Mouse (Mus musculus) heart, postnatal 0 days (tissue): ENCODE measurements around the gene Psme4. TPM values are rescaled to one million over a fixed set of nuclear protein-coding genes. Genes with fewer than 3 reads are reported as not detected.
A peak's percentile ranks its signal among the peaks of the same experiment; 100 is the strongest.

Experiments
- ATAC-seq: fragments of 200-750 bp; cut with Nextera tagmentation; 2 replicates; pipeline ENCODE4 v1.8.0; 2017; ENCODE audit warnings: low read depth, moderate number of reproducible peaks, moderate library complexity; ENCODE audit not compliant: insufficient read depth
- DNase-seq: peaks from one replicate; pipeline ENCODE4 v3.0.0-alpha.2; 2016; ENCODE audit warnings: low spot score
- H3K27ac ChIP-seq: fragments of 300-500 bp; sonication (generic); 2 replicates; pipeline ENCODE4 v1.5.1; 2014; ENCODE audit warnings: low read depth, mild to moderate bottlenecking
- H3K27me3 ChIP-seq: fragments of 300-500 bp; sonication (generic); 2 replicates; pipeline ENCODE4 v1.6.1; 2014; ENCODE audit warnings: low read length, mixed read lengths; ENCODE audit not compliant: control insufficient read depth, insufficient read depth
- H3K36me3 ChIP-seq: fragments of 300-500 bp; sonication (generic); replicated peaks from 2 replicates; pipeline ENCODE4 v1.6.1; 2014; ENCODE audit warnings: low read length, mixed read lengths; ENCODE audit not compliant: control insufficient read depth, insufficient read depth
- H3K4me1 ChIP-seq: fragments of 300-500 bp; sonication (generic); 2 replicates; pipeline ENCODE4 v1.6.1; 2014; ENCODE audit warnings: antibody characterized with exemption; ENCODE audit not compliant: control insufficient read depth, insufficient read depth
- H3K4me2 ChIP-seq: fragments of 300-500 bp; sonication (generic); 2 replicates; pipeline ENCODE4 v1.6.1; 2014; ENCODE audit warnings: low read depth, mild to moderate bottlenecking, low read length, moderate library complexity
- H3K4me3 ChIP-seq: fragments of 300-500 bp; sonication (generic); 2 replicates; pipeline ENCODE4 v1.5.1; 2014; ENCODE audit warnings: low read depth, low read length
- H3K9ac ChIP-seq: fragments of 300-500 bp; sonication (generic); replicated peaks from 2 replicates; pipeline ENCODE4 v1.6.1; 2014; ENCODE audit warnings: low read depth, low read length, mixed read lengths
- H3K9me3 ChIP-seq: fragments of 300-500 bp; sonication (generic); replicated peaks from 2 replicates; pipeline ENCODE4 v1.6.1; 2016; ENCODE audit warnings: low read length; ENCODE audit not compliant: control insufficient read depth
- CTCF ChIP-seq: IDR thresholded peaks from 2 replicates; pipeline ENCODE4 v1.5.1; 2016; ENCODE audit warnings: antibody characterized with exemption, control low read depth, low read depth
- EP300 ChIP-seq: IDR thresholded peaks from 2 replicates; pipeline ENCODE4 v1.6.1; 2016; ENCODE audit warnings: antibody characterized with exemption, low read depth
- WGBS: fragments of 180-500 bp; shearing (Covaris S2); extraction: QIAGEN DNeasy Blood & Tissue Kit; methylation state at CpG from one replicate; pipeline ENCODE4 v1.1.7; 2014; 5-methylcytosine and 5-hydroxymethylcytosine counted together
- polyA plus RNA-seq: library from polyadenylated mRNA; unstranded; fragments of >200 nt; fragmentation: Nextera tagmentation; extraction: Ambion mirVana; gene quantifications from 2 replicates; pipeline ENCODE4 v1.2.1, GENCODE M21; 2015
- total RNA-seq: library from RNA; depleted of rRNA; stranded (reverse); fragments of >200 nt; gene quantifications from 2 replicates; pipeline ENCODE4 v1.2.3, GENCODE M21; 2014; ENCODE audit warnings: low replicate concordance

The Psme4 gene
- total and polyA plus RNA-seq, 2 experiments from 2014 or later: 12.0 to 59.8 TPM

GRCm38 (mm10) chr11:30802421-30802820, 30.9 kb downstream of the Psme4 start:
- Histone ChIP-seq H3K4me2 (no peak overlapping the region), H3K36me3 (peaks cover 14% of the 10 kb centered on the region; the same call in 1 of the 2 replicates), H3K27me3 (no peaks in the 10 kb centered on the region), H3K9me3 (no peaks in the 10 kb centered on the region), H3K4me3 (no peak overlapping the region), H3K9ac (no peak overlapping the region), H3K27ac (no peak overlapping the region), H3K4me1 (no peaks in the 10 kb centered on the region)
- DNase-seq (no peak), ATAC-seq (no peak)
- WGBS: 75% methylated on average over 1 of the region's 1 CpGs
- TF ChIP-seq EP300: no peak
- no peak for TF ChIP-seq CTCF

GRCm38 (mm10) chr11:30821116-30821515, 49.6 kb downstream of the Psme4 start:
- no peak overlapping the region for H3K9ac ChIP-seq
- no peaks in the 10 kb centered on the region for H3K27me3 ChIP-seq
- H3K9me3 ChIP-seq: no peaks in the 10 kb centered on the region
- H3K36me3 ChIP-seq: peaks cover 53% of the 10 kb centered on the region
- ATAC-seq: no peak
- H3K27ac ChIP-seq: no peak overlapping the region
- no peak overlapping the region for H3K4me3 ChIP-seq
- DNase-seq: no peak
- WGBS: 88% methylated on average over 5 of the region's 5 CpGs
- no peaks in the 10 kb centered on the region for H3K4me1 ChIP-seq
- no peak overlapping the region for H3K4me2 ChIP-seq
- TF ChIP-seq EP300 (no peak), CTCF (no peak)

GRCm38 (mm10) chr11:30838793-30839192, 67.3 kb downstream of the Psme4 start:
- peaks cover 55% of the 10 kb centered on the region for H3K36me3 ChIP-seq
- TF ChIP-seq CTCF (no peak), EP300 (no peak)
- no peak for DNase-seq

GRCm38 (mm10) chr11:30844355-30844754, 72.8 kb downstream of the Psme4 start:
- no peaks in the 10 kb centered on the region for H3K27me3 ChIP-seq
- H3K36me3 ChIP-seq: peaks cover 61% of the 10 kb centered on the region
- no peak overlapping the region for H3K27ac ChIP-seq
- no peak overlapping the region for H3K4me3 ChIP-seq
- 79% methylated on average over 1 of the region's 1 CpGs for WGBS
- no peak overlapping the region for H3K4me2 ChIP-seq
- ATAC-seq: no peak
- TF ChIP-seq CTCF (no peak), EP300 (no peak)
- no peak for DNase-seq
- H3K9me3 ChIP-seq: no peaks in the 10 kb centered on the region
- no peaks in the 10 kb centered on the region for H3K4me1 ChIP-seq
- no peak overlapping the region for H3K9ac ChIP-seq

More at GRCm38 (mm10) chr11:30838793-30839192, 67.3 kb downstream of the Psme4 start:
- Histone ChIP-seq H3K9ac (no peak overlapping the region), H3K27me3 (no peaks in the 10 kb centered on the region), H3K27ac (no peak overlapping the region), H3K4me3 (no peak overlapping the region), H3K4me1 (no peaks in the 10 kb centered on the region), H3K9me3 (no peaks in the 10 kb centered on the region), H3K4me2 (no peak overlapping the region)
- ATAC-seq: no peak
- 70% methylated on average over 2 of the region's 2 CpGs for WGBS

GRCm38 (mm10) chr11:30872425-30872824, 100.9 kb downstream of the Psme4 start:
- Histone ChIP-seq H3K36me3 (peaks cover 40% of the 10 kb centered on the region), H3K4me3 (no peak overlapping the region), H3K9me3 (no peaks in the 10 kb centered on the region), H3K4me2 (no peak overlapping the region), H3K27ac (no peak overlapping the region), H3K4me1 (no peaks in the 10 kb centered on the region), H3K9ac (no peak overlapping the region), H3K27me3 (no peaks in the 10 kb centered on the region)
- TF ChIP-seq CTCF (no peak), EP300 (no peak)
- ATAC-seq (no peak), DNase-seq (no peak)

GRCm38 (mm10) chr11:30885171-30885871, 113.8 kb downstream of the Psme4 start, which contains the start of the genes Gpr75 and Asb3:
Gpr75 (plus strand) TSS chr11:30885358.
Asb3 (plus strand) TSS chr11:30885416.
- H3K27ac ChIP-seq: no peak within 1 kb of the TSS
- peak within 1 kb of the TSS; percentile 48 for H3K4me3 ChIP-seq
- no peaks in the 10 kb centered on the region for H3K4me1 ChIP-seq
- no peak for TF ChIP-seq EP300
- no peak for TF ChIP-seq CTCF
- H3K9ac ChIP-seq: 0 out of 2 replicates have a peak within 1 kb of the TSS, but pooled peaks have one; percentile 12
- no peaks in the 10 kb centered on the region for H3K9me3 ChIP-seq
- ATAC-seq: peak; percentile 90
- peak within 1 kb of the TSS; percentile 61 for H3K4me2 ChIP-seq
- 6% methylated on average over 41 of the region's 41 CpGs for WGBS
- DNase-seq: peak; percentile 40
- H3K27me3 ChIP-seq: no peaks in the 10 kb centered on the region
- peaks cover 5% of the 10 kb centered on the region for H3K36me3 ChIP-seq
